Mouse (Mus musculus) forebrain, embryonic 13.5 days (tissue): ENCODE results near the gene Arhgap19. TPM values are rescaled to one million over a fixed set of nuclear protein-coding genes. Genes with fewer than 3 reads are reported as not detected.
A peak's percentile ranks its signal among the peaks of the same experiment; 100 is the strongest.

ENCODE experiments used
- ATAC-seq: fragments of 200-750 bp; cut with Nextera tagmentation; 2 replicates; pipeline ENCODE4 v1.8.0; 2017
- H3K27ac ChIP-seq: fragments of 300-500 bp; sonication (generic); 2 replicates; pipeline ENCODE4 v1.5.1; 2015; ENCODE audit warnings: inconsistent platforms, mild to moderate bottlenecking, moderate library complexity
- H3K27me3 ChIP-seq: fragments of 300-500 bp; sonication (generic); 2 replicates; pipeline ENCODE4 v1.6.1; 2015; ENCODE audit warnings: mild to moderate bottlenecking, inconsistent platforms
- H3K36me3 ChIP-seq: fragments of 300-500 bp; sonication (generic); 2 replicates; pipeline ENCODE4 v1.6.1; 2015; ENCODE audit warnings: mild to moderate bottlenecking, inconsistent platforms; ENCODE audit not compliant: poor library complexity, severe bottlenecking
- H3K4me1 ChIP-seq: fragments of 300-500 bp; sonication (generic); 2 replicates; pipeline ENCODE4 v1.6.1; 2015; ENCODE audit warnings: inconsistent platforms
- H3K4me2 ChIP-seq: fragments of 300-500 bp; sonication (generic); 2 replicates; pipeline ENCODE4 v1.6.1; 2015; ENCODE audit warnings: inconsistent platforms, mild to moderate bottlenecking, moderate library complexity
- H3K4me3 ChIP-seq: fragments of 300-500 bp; sonication (generic); 2 replicates; pipeline ENCODE4 v1.5.1; 2015; ENCODE audit warnings: mild to moderate bottlenecking, inconsistent platforms
- H3K9ac ChIP-seq: fragments of 300-500 bp; sonication (generic); 2 replicates; pipeline ENCODE4 v1.6.1; 2015; ENCODE audit warnings: mild to moderate bottlenecking, inconsistent platforms
- H3K9me3 ChIP-seq: fragments of 300-500 bp; sonication (generic); replicated peaks from 2 replicates; pipeline ENCODE4 v1.6.1; 2016; ENCODE audit warnings: inconsistent platforms
- WGBS: fragments of 180-500 bp; shearing (Covaris S2); methylation state at CpG from one replicate; pipeline ENCODE4 v1.1.7; 2015; 5-methylcytosine and 5-hydroxymethylcytosine counted together
- polyA plus RNA-seq: library from polyadenylated mRNA; unstranded; fragments of >200 nt; fragmentation: Nextera tagmentation; extraction: Ambion mirVana; gene quantifications from 2 replicates; pipeline ENCODE4 v1.2.1, GENCODE M21; 2015

The Arhgap19 gene
- polyA plus RNA-seq, 1 experiment from 2014 or later: 20.4 TPM

GRCm38 (mm10) chr19:41812525-41812924 is 10.7 kb upstream of the Arhgap19 start:
- H3K27me3 ChIP-seq: no peaks in the 10 kb centered on the region
- H3K4me3 ChIP-seq: no peak overlapping the region
- H3K4me2 ChIP-seq: no peak overlapping the region
- no peak overlapping the region for H3K9ac ChIP-seq
- H3K36me3 ChIP-seq: no peaks in the 10 kb centered on the region
- H3K4me1 ChIP-seq: no peaks in the 10 kb centered on the region
- no peak overlapping the region for H3K27ac ChIP-seq
- no peaks in the 10 kb centered on the region for H3K9me3 ChIP-seq
- no peak for ATAC-seq
- WGBS: 97% methylated on average over 10 of the region's 10 CpGs

GRCm38 (mm10) chr19:41810074-41810473 is 8.2 kb upstream of the Arhgap19 start:
- no peak for ATAC-seq
- Histone ChIP-seq H3K4me2 (no peak overlapping the region), H3K27me3 (no peaks in the 10 kb centered on the region), H3K4me3 (no peak overlapping the region), H3K9ac (no peak overlapping the region), H3K27ac (no peak overlapping the region), H3K4me1 (no peaks in the 10 kb centered on the region), H3K9me3 (peaks cover 6% of the 10 kb centered on the region), H3K36me3 (no peaks in the 10 kb centered on the region)
- WGBS: 85% methylated on average over 5 of the region's 5 CpGs

GRCm38 (mm10) chr19:41808104-41808634 is 6.3 kb upstream of the Arhgap19 start:
- H3K4me1 ChIP-seq: no peaks in the 10 kb centered on the region
- H3K9me3 ChIP-seq: peaks cover 6% of the 10 kb centered on the region
- ATAC-seq: no peak
- H3K27ac ChIP-seq: no peak overlapping the region
- H3K9ac ChIP-seq: no peak overlapping the region
- no peak overlapping the region for H3K4me3 ChIP-seq
- 81% methylated on average over 8 of the region's 8 CpGs for WGBS
- no peak overlapping the region for H3K4me2 ChIP-seq
- no peaks in the 10 kb centered on the region for H3K27me3 ChIP-seq
- no peaks in the 10 kb centered on the region for H3K36me3 ChIP-seq

- no peak overlapping the region for H3K4me3 ChIP-seq
- H3K36me3 ChIP-seq: no peaks in the 10 kb centered on the region
- no peak for ATAC-seq
- no peaks in the 10 kb centered on the region; the same call in 1 of the 2 replicates for H3K4me1 ChIP-seq
- H3K27me3 ChIP-seq: no peaks in the 10 kb centered on the region
- peaks cover 6% of the 10 kb centered on the region for H3K9me3 ChIP-seq
- H3K9ac ChIP-seq: no peak overlapping the region
- no peak overlapping the region for H3K27ac ChIP-seq
- 93% methylated on average over 9 of the region's 9 CpGs for WGBS
- H3K4me2 ChIP-seq: no peak overlapping the region
Measured at GRCm38 (mm10) chr19:41807497-41807896, 5.7 kb upstream of the Arhgap19 start.

- Histone ChIP-seq H3K4me3 (no peak overlapping the region), H3K27me3 (no peaks in the 10 kb centered on the region), H3K27ac (no peak overlapping the region), H3K9me3 (peaks cover 6% of the 10 kb centered on the region), H3K4me1 (peaks cover 5% of the 10 kb centered on the region), H3K4me2 (no peak overlapping the region), H3K36me3 (no peaks in the 10 kb centered on the region), H3K9ac (no peak overlapping the region)
- WGBS: 87% methylated on average over 4 of the region's 4 CpGs
- ATAC-seq: no peak
Measured at GRCm38 (mm10) chr19:41805831-41806230, 4.0 kb upstream of the Arhgap19 start.

GRCm38 (mm10) chr19:41803322-41803721 is 1.5 kb upstream of the Arhgap19 start:
- peaks cover 17% of the 10 kb centered on the region for H3K4me1 ChIP-seq
- no peak overlapping the region for H3K4me2 ChIP-seq
- 51% methylated on average over 7 of the region's 7 CpGs for WGBS
- no peak for ATAC-seq
- H3K27ac ChIP-seq: no peak overlapping the region
- no peaks in the 10 kb centered on the region for H3K36me3 ChIP-seq
- peaks cover 6% of the 10 kb centered on the region for H3K9me3 ChIP-seq
- H3K9ac ChIP-seq: no peak overlapping the region
- H3K4me3 ChIP-seq: no peak overlapping the region
- H3K27me3 ChIP-seq: 0 out of 2 replicates have a peak, but pooled peaks cover 2% of the 10 kb centered on the region

GRCm38 (mm10) chr19:41800986-41801741 is 683 bp downstream of the Arhgap19 start:
- Histone ChIP-seq H3K36me3 (no peaks in the 10 kb centered on the region), H3K9me3 (peaks cover 6% of the 10 kb centered on the region), H3K4me1 (peaks cover 17% of the 10 kb centered on the region), H3K27ac (peak overlapping the region; percentile 33; the same call in 1 of the 2 replicates), H3K27me3 (0 out of 2 replicates have a peak, but pooled peaks cover 2% of the 10 kb centered on the region), H3K4me2 (peak overlapping the region; percentile 77), H3K9ac (peak overlapping the region; percentile 90), H3K4me3 (peak overlapping the region; percentile 94)
- WGBS: 3% methylated on average over 26 of the region's 26 CpGs
- ATAC-seq: no peak

GRCm38 (mm10) chr19:41800451-41800850 is 1.4 kb downstream of the Arhgap19 start:
- Histone ChIP-seq H3K4me3 (peak overlapping the region; percentile 94), H3K9me3 (0 out of 2 replicates have a peak, but pooled peaks cover under 1% of the 10 kb centered on the region), H3K9ac (peak overlapping the region; percentile 90), H3K27me3 (0 out of 2 replicates have a peak, but pooled peaks cover 2% of the 10 kb centered on the region), H3K36me3 (no peaks in the 10 kb centered on the region), H3K4me1 (peaks cover 17% of the 10 kb centered on the region), H3K27ac (no peak overlapping the region), H3K4me2 (peak overlapping the region; percentile 77)
- WGBS: 27% methylated on average over 6 of the region's 6 CpGs
- ATAC-seq: no peak

GRCm38 (mm10) chr19:41797536-41797935 is 4.3 kb downstream of the Arhgap19 start:
- H3K4me1 ChIP-seq: peaks cover 23% of the 10 kb centered on the region
- H3K27ac ChIP-seq: no peak overlapping the region
- no peak overlapping the region for H3K4me3 ChIP-seq
- no peaks in the 10 kb centered on the region for H3K9me3 ChIP-seq
- 82% methylated on average over 6 of the region's 6 CpGs for WGBS
- no peak overlapping the region for H3K4me2 ChIP-seq
- H3K36me3 ChIP-seq: no peaks in the 10 kb centered on the region
- ATAC-seq: no peak
- 0 out of 2 replicates have a peak, but pooled peaks cover 2% of the 10 kb centered on the region for H3K27me3 ChIP-seq
- H3K9ac ChIP-seq: no peak overlapping the region

GRCm38 (mm10) chr19:41796789-41797327 is 5.0 kb downstream of the Arhgap19 start:
- H3K27ac ChIP-seq: no peak overlapping the region
- WGBS: 84% methylated on average over 12 of the region's 12 CpGs

GRCm38 (mm10) chr19:41796148-41796760 is 5.6 kb downstream of the Arhgap19 start:
- peaks cover 22% of the 10 kb centered on the region for H3K4me1 ChIP-seq
- no peak overlapping the region for H3K4me3 ChIP-seq
- no peak overlapping the region for H3K4me2 ChIP-seq
- 0 out of 2 replicates have a peak, but pooled peaks cover 2% of the 10 kb centered on the region for H3K27me3 ChIP-seq
- H3K9ac ChIP-seq: no peak overlapping the region
- H3K9me3 ChIP-seq: no peaks in the 10 kb centered on the region
- ATAC-seq: no peak
- H3K36me3 ChIP-seq: 0 out of 2 replicates have a peak, but pooled peaks cover 5% of the 10 kb centered on the region
- 89% methylated on average over 3 of the region's 3 CpGs for WGBS
- H3K27ac ChIP-seq: no peak overlapping the region

More at GRCm38 (mm10) chr19:41796789-41797327, 5.0 kb downstream of the Arhgap19 start:
- Histone ChIP-seq H3K4me1 (peaks cover 23% of the 10 kb centered on the region), H3K9ac (no peak overlapping the region), H3K4me3 (no peak overlapping the region), H3K27me3 (0 out of 2 replicates have a peak, but pooled peaks cover 2% of the 10 kb centered on the region), H3K9me3 (no peaks in the 10 kb centered on the region), H3K36me3 (no peaks in the 10 kb centered on the region), H3K4me2 (no peak overlapping the region)
- ATAC-seq: no peak

GRCm38 (mm10) chr19:41794901-41795300 is 6.9 kb downstream of the Arhgap19 start:
- Histone ChIP-seq H3K27me3 (no peaks in the 10 kb centered on the region), H3K9me3 (no peaks in the 10 kb centered on the region), H3K27ac (no peak overlapping the region), H3K36me3 (0 out of 2 replicates have a peak, but pooled peaks cover 10% of the 10 kb centered on the region), H3K4me3 (no peak overlapping the region), H3K4me1 (peaks cover 8% of the 10 kb centered on the region), H3K4me2 (peak overlapping the region; percentile 35), H3K9ac (peak overlapping the region; percentile 46)
- WGBS: 26% methylated on average over 6 of the region's 6 CpGs
- no peak for ATAC-seq
